Comparison of ENCODE assay signal across 17 mouse cellular contexts in the genomic region with DNA sequence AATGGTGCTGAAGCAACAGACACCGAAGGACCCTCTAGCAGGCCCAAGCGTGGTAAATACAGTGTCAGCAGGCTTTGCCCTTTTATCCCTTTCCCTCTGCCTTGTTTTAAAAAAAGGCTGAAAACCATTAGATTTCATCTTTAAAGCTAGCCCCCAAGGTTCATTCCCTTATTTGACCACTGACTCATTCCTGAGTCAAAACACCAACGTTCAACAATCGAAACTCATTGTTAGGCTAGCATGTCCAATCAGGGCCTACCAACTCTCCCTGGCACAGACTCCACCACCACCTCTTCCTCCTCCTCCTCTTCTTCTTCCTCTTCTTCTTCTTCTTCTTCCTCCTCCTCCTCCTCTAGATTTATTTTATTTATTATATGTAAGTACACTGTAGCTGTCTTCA.
"Had no signal": no experiment of that assay in that cellular context is flagged by ENCODE, and none has a peak within 500 bp of the region (broad histone marks: within the 10 kb centered on the region; RNA-seq: fewer than 3 reads in every experiment).

No protein-coding gene starts in this region.

- H3K27ac ChIP-seq: neural tube, embryonic 12.5 days; neural tube, embryonic 13.5 days; neural tube, embryonic 15.5 days; stomach, embryonic 15.5 days; stomach, postnatal 0 days had no signal

- H3K36me3 ChIP-seq: neural tube, embryonic 12.5 days; neural tube, embryonic 13.5 days; neural tube, embryonic 15.5 days; stomach, embryonic 15.5 days had no signal

- H3K4me3 ChIP-seq: neural tube, embryonic 12.5 days; neural tube, embryonic 13.5 days; neural tube, embryonic 15.5 days; stomach, embryonic 15.5 days had no signal

- H3K4me2 ChIP-seq: neural tube, embryonic 12.5 days; neural tube, embryonic 13.5 days; neural tube, embryonic 15.5 days; stomach, embryonic 15.5 days had no signal

- H3K9ac ChIP-seq: neural tube, embryonic 12.5 days; neural tube, embryonic 13.5 days; neural tube, embryonic 15.5 days; stomach, embryonic 15.5 days had no signal

- H3K27me3 ChIP-seq: neural tube, embryonic 12.5 days; neural tube, embryonic 13.5 days; neural tube, embryonic 15.5 days; stomach, embryonic 15.5 days had no signal

- H3K9me3 ChIP-seq: neural tube, embryonic 12.5 days; neural tube, embryonic 13.5 days; neural tube, embryonic 15.5 days; stomach, embryonic 15.5 days had no signal

- DNase-seq: retina, postnatal 1 day; right cerebral cortex, adult 18-20 months; right cerebral cortex, postnatal 14 days; right cerebral cortex, postnatal 25 days; right cerebral cortex, postnatal 4 days; spleen, adult 18-20 months; thymus, adult 18-20 months; thymus, adult 2 months; thymus, postnatal 14 days; thymus, postnatal 25 days; thymus, postnatal 36 days; thymus, postnatal 4 days had no signal

- H3K4me1 ChIP-seq: neural tube, embryonic 12.5 days; neural tube, embryonic 13.5 days; neural tube, embryonic 15.5 days; stomach, embryonic 15.5 days had no signal
